ENCODE assay signal across 10 mouse cellular contexts in genomic region chr9:115867277-115867676, GRCm38 (mm10). TPM values are rescaled to one million over a fixed set of nuclear protein-coding genes. Genes with fewer than 3 reads are reported as not detected.
DNase-seq lines count a peak whose midpoint lies in the region; ATAC-seq and TF ChIP-seq lines count a peak whose summit lies in the region.
"Had no signal": no experiment of that assay in that cellular context is flagged by ENCODE, and none has a peak within 500 bp of the region (broad histone marks: within the 10 kb centered on the region; RNA-seq: fewer than 3 reads in every experiment).

No protein-coding gene starts in this region.

- H3K4me3 ChIP-seq in intestine, postnatal 0 days (ENCODE audit: low read depth, low read length) = no peak overlapping the region
- H3K4me3 ChIP-seq in intestine, embryonic 16.5 days (ENCODE audit: low read length) = no peak overlapping the region
- H3K4me3 ChIP-seq in heart, embryonic 15.5 days = no peak overlapping the region
- H3K4me3 ChIP-seq: limb, embryonic 13.5 days; neural tube, embryonic 13.5 days had no signal

- no peak overlapping the region for H3K4me2 ChIP-seq in intestine, postnatal 0 days (replicated peaks; ENCODE audit: low read depth)
- no peak overlapping the region for H3K4me2 ChIP-seq in intestine, embryonic 16.5 days (ENCODE audit: low read depth, low read length)
- H3K4me2 ChIP-seq in heart, embryonic 15.5 days = no peak overlapping the region
- H3K4me2 ChIP-seq: limb, embryonic 13.5 days; neural tube, embryonic 13.5 days had no signal

- no peaks in the 10 kb centered on the region for H3K36me3 ChIP-seq in intestine, postnatal 0 days (ENCODE audit: control insufficient read depth, insufficient read depth)
- no peaks in the 10 kb centered on the region for H3K36me3 ChIP-seq in intestine, embryonic 16.5 days (ENCODE audit: control insufficient read depth, insufficient read depth, low read length)
- H3K36me3 ChIP-seq in heart, embryonic 15.5 days = no peaks in the 10 kb centered on the region
- H3K36me3 ChIP-seq: limb, embryonic 13.5 days; neural tube, embryonic 13.5 days had no signal

- H3K9me3 ChIP-seq in intestine, postnatal 0 days (ENCODE audit: control insufficient read depth) = no peaks in the 10 kb centered on the region
- no peaks in the 10 kb centered on the region for H3K9me3 ChIP-seq in intestine, embryonic 16.5 days (ENCODE audit: control insufficient read depth, low read length)
- no peaks in the 10 kb centered on the region for H3K9me3 ChIP-seq in heart, embryonic 15.5 days (replicated peaks)
- H3K9me3 ChIP-seq: limb, embryonic 13.5 days; neural tube, embryonic 13.5 days had no signal

- peak; percentile 35 for TF ChIP-seq CTCF in intestine, postnatal 0 days (IDR thresholded peaks at IDR 0.05; ENCODE audit: low read depth)

- WGBS in intestine, postnatal 0 days = 37% methylated on average over 2 of the region's 2 CpGs
- WGBS in intestine, embryonic 16.5 days = 27% methylated on average over 2 of the region's 2 CpGs
- WGBS in heart, embryonic 15.5 days = 18% methylated on average over 2 of the region's 2 CpGs

- H3K27me3 ChIP-seq in intestine, postnatal 0 days (replicated peaks; ENCODE audit: control insufficient read depth, insufficient read depth, low read length) = no peaks in the 10 kb centered on the region
- H3K27me3 ChIP-seq in intestine, embryonic 16.5 days (replicated peaks; ENCODE audit: control insufficient read depth, insufficient read depth, low read length) = no peaks in the 10 kb centered on the region
- H3K27me3 ChIP-seq in heart, embryonic 15.5 days = no peaks in the 10 kb centered on the region
- H3K27me3 ChIP-seq: limb, embryonic 13.5 days; neural tube, embryonic 13.5 days had no signal

- ATAC-seq in intestine, postnatal 0 days = no peak
- no peak for ATAC-seq in intestine, embryonic 16.5 days
- peak; percentile 90 for ATAC-seq in heart, embryonic 15.5 days (replicated peaks; ENCODE audit: insufficient number of reproducible peaks, insufficient read depth, low FRiP score, low read depth)

- DNase-seq in 3T3-L1 (ENCODE audit: low read depth, low spot score) = peak; percentile 72
- peak; percentile 87 for DNase-seq in adrenal gland, postnatal 14 days
- DNase-seq in spleen, postnatal 4 days (ENCODE audit: low spot score in 2 of 2) = no peak
- DNase-seq in embryo, embryonic 9.5 days (ENCODE audit: extremely low spot score) = no peak
- DNase-seq in left cerebral cortex, adult 11 months (ENCODE audit: low spot score) = no peak

- H3K9ac ChIP-seq in intestine, postnatal 0 days (ENCODE audit: low read depth, low read length) = no peak overlapping the region
- no peak overlapping the region for H3K9ac ChIP-seq in intestine, embryonic 16.5 days (ENCODE audit: low read depth, low read length)
- no peak overlapping the region for H3K9ac ChIP-seq in heart, embryonic 15.5 days
- H3K9ac ChIP-seq: limb, embryonic 13.5 days; neural tube, embryonic 13.5 days had no signal

- H3K4me1 ChIP-seq in intestine, postnatal 0 days (replicated peaks; ENCODE audit: control insufficient read depth, insufficient read depth, low read length) = no peaks in the 10 kb centered on the region
- H3K4me1 ChIP-seq in intestine, embryonic 16.5 days (ENCODE audit: control insufficient read depth, insufficient read depth, low read length) = no peaks in the 10 kb centered on the region
- H3K4me1 ChIP-seq in heart, embryonic 15.5 days (replicated peaks) = peaks cover 17% of the 10 kb centered on the region
- H3K4me1 ChIP-seq: limb, embryonic 13.5 days; neural tube, embryonic 13.5 days had no signal

- no peak overlapping the region for H3K27ac ChIP-seq in intestine, postnatal 0 days (ENCODE audit: low read depth, low read length)
- no peak overlapping the region for H3K27ac ChIP-seq in intestine, embryonic 16.5 days (ENCODE audit: low read length)
- peak overlapping the region; percentile 77 for H3K27ac ChIP-seq in heart, embryonic 15.5 days
- H3K27ac ChIP-seq: limb, embryonic 13.5 days; neural tube, embryonic 13.5 days had no signal

RNA-seq across cellular contexts. Expression of gene Gadl1, which starts 42.0 kb away (rescaled TPM):
- 0.30 and 0.39 TPM in 2 replicates for polyA plus RNA-seq in intestine, postnatal 0 days (2015; fragmentation: Nextera tagmentation; extraction: Ambion mirVana)
- 0.21 and 0.39 TPM in 2 replicates for polyA plus RNA-seq in intestine, embryonic 16.5 days (2015; fragmentation: Nextera tagmentation; extraction: Ambion mirVana)
- total RNA-seq in adrenal gland, postnatal 14 days (2021) = 0.11 TPM in 1 of 2 replicates, not detected in the other
- 0.39 and 0.69 TPM in 2 replicates for polyA plus RNA-seq in heart, embryonic 15.5 days (2015; fragmentation: Nextera tagmentation; extraction: Ambion mirVana)

Comparison
In these comparisons a context has a peak if more than half of its experiments do, and no peak if none do; other contexts are left out.
1. DNase-seq: peak in 3T3-L1 (single experiment) and adrenal gland, postnatal 14 days (single experiment); none in spleen, postnatal 4 days (0 of 2), embryo, embryonic 9.5 days (single experiment) and left cerebral cortex, adult 11 months (single experiment).